In the genomic region with DNA sequence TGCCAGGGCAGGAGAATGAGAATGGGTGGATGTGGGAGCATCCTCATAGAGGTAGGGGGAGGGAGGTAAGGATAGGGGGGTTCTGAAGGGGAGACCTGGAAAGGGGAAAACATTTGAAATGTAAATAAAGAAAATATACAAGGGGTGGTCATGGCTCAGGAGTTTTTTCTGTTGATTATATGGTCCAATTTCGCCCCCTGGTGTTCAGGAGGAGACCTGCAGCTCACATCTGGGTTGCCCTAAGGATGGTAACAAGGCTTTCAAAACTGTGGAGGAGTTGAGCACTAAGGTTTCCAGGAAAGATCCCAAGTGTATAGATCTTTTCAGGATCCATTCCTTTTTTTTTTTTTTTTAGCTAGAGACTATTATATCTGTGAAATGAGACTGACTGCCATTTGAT, we compare ENCODE assay signal across 8 mouse cellular contexts. TPM values are rescaled to one million over a fixed set of nuclear protein-coding genes. Genes with fewer than 3 reads are reported as not detected.
DNase-seq lines count a peak whose midpoint lies in the region; ATAC-seq and TF ChIP-seq lines count a peak whose summit lies in the region.

No protein-coding gene starts in this region.

- intact Hi-C loops in left cerebral cortex, adult 2 months (cut with DNase I) = loop anchor here (1.0 to 5.0 kb wide), 2 partner anchors 55 to 702 kb away; partner anchors contain the start of gene Ceacam10
- intact Hi-C loops in heart, postnatal 36 days (cut with DNase I) = loop anchor here (1.0 to 2.0 kb wide), 2 partner anchors 55 to 61 kb away; no protein-coding TSS in a partner anchor

- peak; percentile 31 for DNase-seq in CD4-positive, CD25-positive, alpha-beta regulatory T cell, adult 2 months (ENCODE audit: low read depth, low spot score)
- DNase-seq in left cerebral cortex, adult 2 months (ENCODE audit: extremely low spot score in 1 of 2, low spot score in 2 of 2) = peak in 1 of 2 experiments; percentile 23
- DNase-seq in left cerebral cortex, adult 18-20 months (ENCODE audit: low spot score in 2 of 2) = no peak
- DNase-seq in heart, postnatal 36 days = peak; percentile 45 to 56
- DNase-seq in lung, adult 2 months = peak; percentile 51
- DNase-seq in spleen, postnatal 36 days (ENCODE audit: low spot score in 2 of 2) = peak; percentile 34 to 62

- H3K4me1 ChIP-seq in bone marrow, adult 2 months (ENCODE audit: control insufficient read depth, insufficient read depth, low read length) = no peaks in the 10 kb centered on the region; the same call in 1 of the 2 replicates
- peaks cover 4% of the 10 kb centered on the region for H3K4me1 ChIP-seq in lung, adult 2 months (ENCODE audit: control insufficient read depth, insufficient read depth, low read length)

- no peak overlapping the region for H3K27ac ChIP-seq in left cerebral cortex, adult 2 months
- no peak overlapping the region for H3K27ac ChIP-seq in bone marrow, adult 2 months (ENCODE audit: control insufficient read depth, insufficient read depth, low read depth, low read length, poor library complexity)

- no peak overlapping the region for H3K4me3 ChIP-seq in left cerebral cortex, adult 2 months
- no peak overlapping the region for H3K4me3 ChIP-seq in bone marrow, adult 2 months (replicated peaks; ENCODE audit: control insufficient read depth, low read depth, low read length)
- H3K4me3 ChIP-seq in lung, adult 2 months (replicated peaks; ENCODE audit: extremely low read depth, low read depth, low read length) = no peak overlapping the region

- no peak for ATAC-seq in CD4-positive, CD25-positive, alpha-beta regulatory T cell, adult 4 months

- TF ChIP-seq CTCF in left cerebral cortex, adult 2 months (IDR thresholded peaks at IDR 0.05) = peak; percentile 70
- TF ChIP-seq CTCF in bone marrow, adult 2 months (IDR thresholded peaks at IDR 0.05; ENCODE audit: control insufficient read depth, insufficient read depth, low read length) = peak; percentile 59
- peak; percentile 63 for TF ChIP-seq CTCF in lung, adult 2 months (IDR thresholded peaks at IDR 0.05; ENCODE audit: insufficient read depth, low read length)

- TF ChIP-seq POLR2A in bone marrow, adult 2 months (IDR thresholded peaks at IDR 0.05; ENCODE audit: borderline replicate concordance, control insufficient read depth, low read depth, low read length) = no peak
- no peak for TF ChIP-seq POLR2A in lung, adult 2 months (IDR thresholded peaks at IDR 0.05; ENCODE audit: borderline replicate concordance, extremely low read depth, low read depth, low read length)

- 0% methylated on average over 1 of the region's 1 CpGs for WGBS in bone marrow, adult 2 months
- 0% methylated on average over 1 of the region's 1 CpGs for WGBS in lung, adult 2 months

RNA-seq across cellular contexts. Expression of gene Ceacam1, which starts 2.0 kb away (rescaled TPM):
- 1 to 10 TPM in 1 of 2 experiments, not detected in 1; 1.2 TPM for polyA plus RNA-seq in CD4-positive, CD25-positive, alpha-beta regulatory T cell, adult 4 months (2017; shearing (Covaris generic))
- total RNA-seq in left cerebral cortex, adult 2 months (2021) = 1 to 10 TPM; 3.1 to 4.1 TPM
- 1 to 10 TPM; 3.4 to 5.0 TPM for total RNA-seq in left cerebral cortex, adult 18-20 months (2021)
- 11.7 and 31.5 TPM in 2 replicates for polyA plus RNA-seq in bone marrow, adult 2 months (2011; ENCODE audit: insufficient read depth, insufficient read length, low replicate concordance, missing spikeins)
- total RNA-seq in heart, postnatal 36 days (2021) = 10 to 100 TPM; 12.0 to 15.8 TPM
- 30.9 and 38.6 TPM in 2 replicates for polyA plus RNA-seq in lung, adult 2 months (2012; rRNA removed)

Comparison
In these comparisons a context has a peak if more than half of its experiments do, and no peak if none do; other contexts are left out.
1. DNase-seq: peak in CD4-positive, CD25-positive, alpha-beta regulatory T cell, adult 2 months (single experiment), heart, postnatal 36 days (2 of 2), lung, adult 2 months (single experiment) and spleen, postnatal 36 days (2 of 2); none in left cerebral cortex, adult 18-20 months (0 of 2).
2. Peak in every context shown above with its lines, with median percentiles within 50 percentile points of each other: CTCF ChIP-seq.